Mouse (Mus musculus) small intestine, adult 2 months (tissue): ENCODE results near the gene Mtus2. TPM values are rescaled to one million over a fixed set of nuclear protein-coding genes. Genes with fewer than 3 reads are reported as not detected.

Experiments used
- H3K27ac ChIP-seq: fragments of 200-500 bp; 2 replicates; pipeline ENCODE4 v1.5.1; 2012; ENCODE audit warnings: low read depth, low read length, control low read depth, inconsistent platforms; ENCODE audit not compliant: insufficient read depth
- H3K27me3 ChIP-seq: fragments of 200-500 bp; 2 replicates; pipeline ENCODE4 v1.6.1; 2012; ENCODE audit warnings: mild to moderate bottlenecking, moderate library complexity, low read length, inconsistent platforms; ENCODE audit not compliant: control insufficient read depth, insufficient read depth
- H3K36me3 ChIP-seq: fragments of 200-500 bp; 2 replicates; pipeline ENCODE4 v1.6.1; 2012; ENCODE audit warnings: mild to moderate bottlenecking, low read length, control low read depth, inconsistent platforms; ENCODE audit not compliant: control insufficient read depth, insufficient read depth
- H3K4me1 ChIP-seq: fragments of 200-500 bp; 2 replicates; pipeline ENCODE4 v1.6.1; 2012; ENCODE audit warnings: low read length, inconsistent platforms, mixed read lengths; ENCODE audit not compliant: control insufficient read depth, insufficient read depth, insufficient read length
- H3K4me3 ChIP-seq: fragments of 200-500 bp; 2 replicates; pipeline ENCODE4 v1.5.1; 2012; ENCODE audit warnings: low read depth, mild to moderate bottlenecking, control low read depth, inconsistent platforms, low read length, moderate library complexity
- CTCF ChIP-seq: fragments of 200-500 bp; IDR thresholded peaks from 2 replicates; pipeline ENCODE4 v1.5.1; 2012; ENCODE audit warnings: low read depth, mild to moderate bottlenecking, control low read depth, inconsistent platforms, low read length, moderate library complexity, mixed read lengths; ENCODE audit not compliant: insufficient replicate concordance, insufficient read length; ENCODE audit errors: extremely low read depth
- POLR2A ChIP-seq: fragments of 200-500 bp; IDR thresholded peaks from 2 replicates; pipeline ENCODE4 v1.6.1; 2012; ENCODE audit warnings: low read depth, mild to moderate bottlenecking, control low read depth, inconsistent platforms, low read length, moderate library complexity
- WGBS: fragments of 180-500 bp; shearing (Covaris S2); methylation state at CpG from one replicate; pipeline ENCODE4 v1.1.7; 2018; 5-methylcytosine and 5-hydroxymethylcytosine counted together
- polyA plus RNA-seq: library from polyadenylated mRNA; depleted of rRNA; stranded (reverse); fragments of >200 nt; gene quantifications from 2 replicates; pipeline ENCODE4 v1.2.3, GENCODE M21; 2012

Gene Mtus2
- polyA plus RNA-seq, 1 experiment = 1.8 TPM

- 72% methylated on average over 6 of the region's 6 CpGs for WGBS
- no peak overlapping the region for H3K4me3 ChIP-seq
- no peaks in the 10 kb centered on the region for H3K4me1 ChIP-seq
- TF ChIP-seq CTCF = no peak
- TF ChIP-seq POLR2A = no peak
- no peaks in the 10 kb centered on the region for H3K36me3 ChIP-seq
- H3K27me3 ChIP-seq = no peaks in the 10 kb centered on the region
- no peak overlapping the region for H3K27ac ChIP-seq
Measured at GRCm38 (mm10) chr5:148272771-148273170, 315.7 kb downstream of the Mtus2 start.

DNA sequence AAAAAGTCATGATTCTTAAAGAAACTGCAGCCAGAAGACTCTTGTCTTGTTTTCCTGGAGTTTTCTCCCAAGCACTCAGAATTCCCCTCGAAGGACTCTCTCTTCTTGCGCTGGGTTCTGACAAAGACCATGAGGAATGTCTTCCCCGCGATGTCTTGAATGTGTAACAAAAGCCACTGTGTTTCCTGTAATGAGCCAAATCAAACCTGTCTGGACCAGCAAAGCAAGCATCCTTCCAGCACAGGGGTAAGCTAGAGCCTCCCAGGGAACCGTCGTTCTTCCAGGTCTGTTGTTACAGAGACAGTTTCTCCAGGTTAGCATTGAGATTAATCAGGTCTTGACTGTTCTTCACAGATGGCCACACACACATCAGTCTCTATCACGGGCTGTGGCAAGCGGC lies 321.1 kb downstream of the Mtus2 start:
- no peak for TF ChIP-seq POLR2A
- H3K36me3 ChIP-seq = no peaks in the 10 kb centered on the region
- H3K27me3 ChIP-seq = no peaks in the 10 kb centered on the region
- no peak overlapping the region for H3K4me3 ChIP-seq
- 90% methylated on average over 8 of the region's 8 CpGs for WGBS
- no peak overlapping the region for H3K27ac ChIP-seq
- no peaks in the 10 kb centered on the region for H3K4me1 ChIP-seq

GRCm38 (mm10) chr5:148280321-148280720 lies 323.2 kb downstream of the Mtus2 start:
- TF ChIP-seq CTCF (no peak), POLR2A (no peak)
- no peaks in the 10 kb centered on the region for H3K27me3 ChIP-seq
- WGBS = 51% methylated on average over 5 of the region's 5 CpGs
- H3K4me1 ChIP-seq = no peaks in the 10 kb centered on the region
- H3K27ac ChIP-seq = no peak overlapping the region
- no peak overlapping the region for H3K4me3 ChIP-seq
- no peaks in the 10 kb centered on the region for H3K36me3 ChIP-seq

GRCm38 (mm10) chr5:148282093-148282492 lies 325.0 kb downstream of the Mtus2 start:
- 87% methylated on average over 6 of the region's 6 CpGs for WGBS
- no peaks in the 10 kb centered on the region for H3K27me3 ChIP-seq
- H3K4me3 ChIP-seq = no peak overlapping the region
- no peak overlapping the region for H3K27ac ChIP-seq
- no peaks in the 10 kb centered on the region for H3K4me1 ChIP-seq
- no peaks in the 10 kb centered on the region for H3K36me3 ChIP-seq
- TF ChIP-seq POLR2A = no peak
- no peak for TF ChIP-seq CTCF

DNA sequence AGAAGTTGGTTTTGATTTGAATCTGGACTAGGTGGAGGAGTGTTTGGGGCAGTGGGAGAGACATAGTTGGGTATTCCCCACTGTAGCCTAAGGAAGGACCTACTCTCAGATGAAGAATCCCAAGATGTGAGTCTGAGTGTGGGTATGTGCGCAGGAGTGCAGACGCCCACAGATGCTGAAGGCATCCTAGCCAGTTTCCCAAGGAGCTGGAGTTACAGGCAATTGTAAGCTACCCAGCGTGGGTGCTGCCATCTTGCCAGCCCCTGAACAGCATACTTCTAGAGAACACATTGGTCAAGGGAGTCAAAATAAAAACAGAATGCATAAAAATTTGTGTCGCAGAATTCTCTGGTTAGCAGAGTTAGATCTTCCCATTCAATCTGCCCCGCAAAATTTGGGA lies 325.5 kb downstream of the Mtus2 start:
- Histone ChIP-seq H3K4me1 (no peaks in the 10 kb centered on the region), H3K27ac (no peak overlapping the region), H3K27me3 (no peaks in the 10 kb centered on the region), H3K4me3 (no peak overlapping the region), H3K36me3 (no peaks in the 10 kb centered on the region)
- WGBS = 91% methylated on average over 5 of the region's 5 CpGs
- TF ChIP-seq CTCF (no peak), POLR2A (no peak)

GRCm38 (mm10) chr5:148283177-148283576 lies 326.1 kb downstream of the Mtus2 start:
- no peaks in the 10 kb centered on the region for H3K27me3 ChIP-seq
- TF ChIP-seq POLR2A (no peak), CTCF (no peak)
- no peaks in the 10 kb centered on the region for H3K36me3 ChIP-seq
- 73% methylated on average over 2 of the region's 2 CpGs for WGBS
- H3K27ac ChIP-seq = no peak overlapping the region
- H3K4me3 ChIP-seq = no peak overlapping the region
- H3K4me1 ChIP-seq = no peaks in the 10 kb centered on the region

- 89% methylated on average over 3 of the region's 3 CpGs for WGBS
- no peaks in the 10 kb centered on the region for H3K27me3 ChIP-seq
- TF ChIP-seq POLR2A (no peak), CTCF (no peak)
- no peaks in the 10 kb centered on the region for H3K36me3 ChIP-seq
- H3K27ac ChIP-seq = no peak overlapping the region
- no peaks in the 10 kb centered on the region for H3K4me1 ChIP-seq
- no peak overlapping the region for H3K4me3 ChIP-seq
Measured at GRCm38 (mm10) chr5:148283584-148283983, 326.5 kb downstream of the Mtus2 start.

DNA sequence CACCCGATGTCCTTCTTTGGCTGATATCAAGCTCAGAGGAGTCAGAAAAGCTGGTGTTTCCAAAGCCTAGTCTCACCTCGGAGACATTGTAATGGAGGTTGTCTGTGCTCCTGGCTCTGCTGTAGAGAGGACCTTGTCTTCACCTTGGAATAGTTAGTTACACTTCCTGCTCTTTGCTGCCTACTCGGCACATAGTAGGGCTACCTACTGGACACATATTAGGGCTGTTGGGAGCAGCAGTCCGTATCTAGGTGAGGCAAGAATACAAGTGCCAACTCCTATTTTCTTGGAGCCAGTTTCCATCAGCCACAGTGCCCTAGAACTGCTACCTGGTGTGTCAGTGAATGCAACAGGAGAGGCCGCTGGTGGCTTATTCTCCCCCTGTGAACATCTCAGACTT lies 330.4 kb downstream of the Mtus2 start:
- H3K36me3 ChIP-seq = no peaks in the 10 kb centered on the region
- no peaks in the 10 kb centered on the region for H3K4me1 ChIP-seq
- H3K4me3 ChIP-seq = no peak overlapping the region
- TF ChIP-seq POLR2A (no peak), CTCF (no peak)
- H3K27me3 ChIP-seq = no peaks in the 10 kb centered on the region
- no peak overlapping the region for H3K27ac ChIP-seq
- 88% methylated on average over 5 of the region's 5 CpGs for WGBS
